Mouse (Mus musculus): ENCODE measurements around the gene Nmnat3. TPM values are rescaled to one million over a fixed set of nuclear protein-coding genes. Genes with fewer than 3 reads are reported as not detected.
A peak's percentile ranks its signal among the peaks of the same experiment; 100 is the strongest.
"Not testable (repeated sequence)": the region's sequence is repeated elsewhere in the genome, so short reads cannot be mapped to it uniquely, and the experiment has no call there.

The Nmnat3 gene
- polyA plus RNA-seq (2012; rRNA removed): 54.8 and 80.9 TPM in 2 replicates

- H3K27ac ChIP-seq (ENCODE audit: control insufficient read depth, insufficient read depth, low read depth, low read length): peak within 1 kb of the TSS; percentile 100
- H3K36me3 ChIP-seq (ENCODE audit: control insufficient read depth, insufficient read depth, low read length); H3K4me1 ChIP-seq (ENCODE audit: control insufficient read depth, insufficient read depth, low read length); H3K27me3 ChIP-seq (ENCODE audit: control insufficient read depth, insufficient read depth, low read length): not testable (repeated sequence)
- peak within 1 kb of the TSS; percentile 33; the same call in 1 of the 2 replicates for H3K4me3 ChIP-seq (ENCODE audit: control insufficient read depth, low read depth, low read length)
Measured at GRCm38 (mm10) chr9:98287135-98287534, at the start of gene Nmnat3. TSS of gene Nmnat3 (plus strand) at chr9:98287435.

GRCm38 (mm10) chr9:98243481-98243880 is 43.8 kb upstream of the Nmnat3 start:
- Histone ChIP-seq H3K36me3 (ENCODE audit: control insufficient read depth, insufficient read depth, low read length) (no peaks in the 10 kb centered on the region), H3K4me3 (ENCODE audit: control insufficient read depth, low read depth, low read length) (no peak overlapping the region), H3K4me1 (ENCODE audit: control insufficient read depth, insufficient read depth, low read length) (peaks cover 2% of the 10 kb centered on the region; the same call in 1 of the 2 replicates), H3K27me3 (ENCODE audit: control insufficient read depth, insufficient read depth, low read length) (no peaks in the 10 kb centered on the region), H3K27ac (ENCODE audit: control insufficient read depth, insufficient read depth, low read depth, low read length) (no peak overlapping the region)
- TF ChIP-seq POLR2A (IDR thresholded peaks at IDR 0.05; ENCODE audit: control insufficient read depth, low read depth, low read length) (no peak), CTCF (IDR thresholded peaks at IDR 0.05; ENCODE audit: control insufficient read depth, insufficient read depth, insufficient replicate concordance, low read depth, low read length) (no peak)

GRCm38 (mm10) chr9:98244223-98244622 is 43.0 kb upstream of the Nmnat3 start:
- no peaks in the 10 kb centered on the region for H3K27me3 ChIP-seq (ENCODE audit: control insufficient read depth, insufficient read depth, low read length)
- H3K27ac ChIP-seq (ENCODE audit: control insufficient read depth, insufficient read depth, low read depth, low read length): no peak overlapping the region
- peaks cover 2% of the 10 kb centered on the region; the same call in 1 of the 2 replicates for H3K4me1 ChIP-seq (ENCODE audit: control insufficient read depth, insufficient read depth, low read length)
- peak; percentile 16; the same call in 1 of the 2 replicates for TF ChIP-seq CTCF (IDR thresholded peaks at IDR 0.05; ENCODE audit: control insufficient read depth, insufficient read depth, insufficient replicate concordance, low read depth, low read length)
- TF ChIP-seq POLR2A (IDR thresholded peaks at IDR 0.05; ENCODE audit: control insufficient read depth, low read depth, low read length): no peak
- no peaks in the 10 kb centered on the region for H3K36me3 ChIP-seq (ENCODE audit: control insufficient read depth, insufficient read depth, low read length)
- no peak overlapping the region for H3K4me3 ChIP-seq (ENCODE audit: control insufficient read depth, low read depth, low read length)

GRCm38 (mm10) chr9:98245226-98245625 is 42.0 kb upstream of the Nmnat3 start:
- TF ChIP-seq CTCF (IDR thresholded peaks at IDR 0.05; ENCODE audit: control insufficient read depth, insufficient read depth, insufficient replicate concordance, low read depth, low read length) (no peak), POLR2A (IDR thresholded peaks at IDR 0.05; ENCODE audit: control insufficient read depth, low read depth, low read length) (no peak)
- no peak overlapping the region for H3K4me3 ChIP-seq (ENCODE audit: control insufficient read depth, low read depth, low read length)

GRCm38 (mm10) chr9:98246351-98246750 is 40.9 kb upstream of the Nmnat3 start:
- TF ChIP-seq CTCF (IDR thresholded peaks at IDR 0.05; ENCODE audit: control insufficient read depth, insufficient read depth, insufficient replicate concordance, low read depth, low read length) (no peak), POLR2A (IDR thresholded peaks at IDR 0.05; ENCODE audit: control insufficient read depth, low read depth, low read length) (no peak)
- no peaks in the 10 kb centered on the region for H3K4me1 ChIP-seq (ENCODE audit: control insufficient read depth, insufficient read depth, low read length)
- H3K4me3 ChIP-seq (ENCODE audit: control insufficient read depth, low read depth, low read length): no peak overlapping the region
- H3K27me3 ChIP-seq (ENCODE audit: control insufficient read depth, insufficient read depth, low read length): no peaks in the 10 kb centered on the region
- H3K27ac ChIP-seq (ENCODE audit: control insufficient read depth, insufficient read depth, low read depth, low read length): no peak overlapping the region
- no peaks in the 10 kb centered on the region for H3K36me3 ChIP-seq (ENCODE audit: control insufficient read depth, insufficient read depth, low read length)

More at GRCm38 (mm10) chr9:98245226-98245625, 42.0 kb upstream of the Nmnat3 start:
- Histone ChIP-seq H3K27me3 (ENCODE audit: control insufficient read depth, insufficient read depth, low read length) (no peaks in the 10 kb centered on the region), H3K4me1 (ENCODE audit: control insufficient read depth, insufficient read depth, low read length) (peaks cover 2% of the 10 kb centered on the region; the same call in 1 of the 2 replicates), H3K36me3 (ENCODE audit: control insufficient read depth, insufficient read depth, low read length) (no peaks in the 10 kb centered on the region), H3K27ac (ENCODE audit: control insufficient read depth, insufficient read depth, low read depth, low read length) (no peak overlapping the region)

GRCm38 (mm10) chr9:98260210-98260609 is 27.0 kb upstream of the Nmnat3 start:
- Histone ChIP-seq H3K4me3 (ENCODE audit: control insufficient read depth, low read depth, low read length) (no peak overlapping the region), H3K36me3 (ENCODE audit: control insufficient read depth, insufficient read depth, low read length) (no peaks in the 10 kb centered on the region), H3K27ac (ENCODE audit: control insufficient read depth, insufficient read depth, low read depth, low read length) (no peak overlapping the region), H3K4me1 (ENCODE audit: control insufficient read depth, insufficient read depth, low read length) (no peaks in the 10 kb centered on the region), H3K27me3 (ENCODE audit: control insufficient read depth, insufficient read depth, low read length) (no peaks in the 10 kb centered on the region)
- no peak for TF ChIP-seq CTCF (IDR thresholded peaks at IDR 0.05; ENCODE audit: control insufficient read depth, insufficient read depth, insufficient replicate concordance, low read depth, low read length)
- no peak for TF ChIP-seq POLR2A (IDR thresholded peaks at IDR 0.05; ENCODE audit: control insufficient read depth, low read depth, low read length)

GRCm38 (mm10) chr9:98261461-98262011 is 25.7 kb upstream of the Nmnat3 start:
- TF ChIP-seq CTCF (IDR thresholded peaks at IDR 0.05; ENCODE audit: control insufficient read depth, insufficient read depth, insufficient replicate concordance, low read depth, low read length) (no peak), POLR2A (IDR thresholded peaks at IDR 0.05; ENCODE audit: control insufficient read depth, low read depth, low read length) (no peak)
- H3K27ac ChIP-seq (ENCODE audit: control insufficient read depth, insufficient read depth, low read depth, low read length): no peak overlapping the region
- H3K4me3 ChIP-seq (ENCODE audit: control insufficient read depth, low read depth, low read length): no peak overlapping the region
- H3K4me1 ChIP-seq (ENCODE audit: control insufficient read depth, insufficient read depth, low read length): no peaks in the 10 kb centered on the region
- H3K36me3 ChIP-seq (ENCODE audit: control insufficient read depth, insufficient read depth, low read length): no peaks in the 10 kb centered on the region
- H3K27me3 ChIP-seq (ENCODE audit: control insufficient read depth, insufficient read depth, low read length): no peaks in the 10 kb centered on the region

GRCm38 (mm10) chr9:98264916-98265315 is 22.3 kb upstream of the Nmnat3 start:
- Histone ChIP-seq H3K27ac (ENCODE audit: control insufficient read depth, insufficient read depth, low read depth, low read length) (no peak overlapping the region), H3K4me1 (ENCODE audit: control insufficient read depth, insufficient read depth, low read length) (no peaks in the 10 kb centered on the region), H3K4me3 (ENCODE audit: control insufficient read depth, low read depth, low read length) (no peak overlapping the region), H3K27me3 (ENCODE audit: control insufficient read depth, insufficient read depth, low read length) (no peaks in the 10 kb centered on the region), H3K36me3 (ENCODE audit: control insufficient read depth, insufficient read depth, low read length) (no peaks in the 10 kb centered on the region)
- TF ChIP-seq POLR2A (IDR thresholded peaks at IDR 0.05; ENCODE audit: control insufficient read depth, low read depth, low read length) (no peak), CTCF (IDR thresholded peaks at IDR 0.05; ENCODE audit: control insufficient read depth, insufficient read depth, insufficient replicate concordance, low read depth, low read length) (no peak)

Data from testis, adult 2 months (tissue).